Mouse (Mus musculus): ENCODE data around the gene Pkn1.

DNA sequence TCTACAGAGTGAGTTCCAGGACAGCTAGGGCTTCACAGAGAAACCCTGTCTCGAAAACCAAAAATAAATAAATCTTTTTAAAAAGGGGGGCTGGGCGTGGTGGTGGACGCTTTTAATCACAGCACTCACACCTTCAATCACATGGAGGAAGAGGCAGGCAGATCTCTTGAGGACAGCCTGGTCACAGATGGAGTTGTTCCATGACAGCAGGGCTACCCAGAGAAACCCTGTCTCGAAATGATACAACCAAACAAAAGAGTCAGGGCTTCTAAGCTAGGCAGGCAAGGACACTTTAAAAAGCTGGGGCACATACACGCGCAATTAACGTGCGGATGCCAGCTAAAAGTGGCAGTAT, 15.7 kb upstream of the Pkn1 start:
- no peak for TF ChIP-seq CTCF (IDR thresholded peaks at IDR 0.05; ENCODE audit: control insufficient read depth, insufficient read depth, insufficient replicate concordance, low read depth, low read length)
- TF ChIP-seq POLR2A (IDR thresholded peaks at IDR 0.05; ENCODE audit: control insufficient read depth, low read depth, low read length), result no peak

Measured in testis, adult 2 months (tissue).